Mouse (Mus musculus) yolk sac, embryonic 10.5 days (tissue): ENCODE results near the gene Cped1.
A peak's percentile ranks its signal among the peaks of the same experiment; 100 is the strongest.
"Not testable (repeated sequence)": the region's sequence is repeated elsewhere in the genome, so short reads cannot be mapped to it uniquely, and the experiment has no call there.

Source experiments
- DNase-seq: peaks from one replicate; pipeline ENCODE4 v3.0.0-alpha.2; 2017; ENCODE audit warnings: low spot score

Cped1 gene

GRCm38 (mm10) chr6:22224351-22224750 lies 238.6 kb downstream of the Cped1 start:
- no peak for DNase-seq

GRCm38 (mm10) chr6:22231244-22231643 lies 245.5 kb downstream of the Cped1 start:
- no peak for DNase-seq

- DNase-seq: no peak
Measured at GRCm38 (mm10) chr6:22233517-22233916, 247.8 kb downstream of the Cped1 start.

- no peak for DNase-seq
Measured at GRCm38 (mm10) chr6:22235133-22235532, 249.4 kb downstream of the Cped1 start.

- no peak for DNase-seq
Measured at GRCm38 (mm10) chr6:22243321-22243720, 257.6 kb downstream of the Cped1 start.

GRCm38 (mm10) chr6:22246696-22247095 lies 261.0 kb downstream of the Cped1 start:
- DNase-seq: no peak

GRCm38 (mm10) chr6:22258784-22259183 lies 273.1 kb downstream of the Cped1 start:
- DNase-seq: no peak

- no peak for DNase-seq
Measured at GRCm38 (mm10) chr6:22262519-22262918, 276.8 kb downstream of the Cped1 start.

- DNase-seq: not testable (repeated sequence)
Measured at GRCm38 (mm10) chr6:22264094-22264493, 278.4 kb downstream of the Cped1 start.

- no peak for DNase-seq
Measured at GRCm38 (mm10) chr6:22266018-22266417, 280.3 kb downstream of the Cped1 start.

GRCm38 (mm10) chr6:22267807-22268667 lies 282.3 kb downstream of the Cped1 start:
- DNase-seq: no peak

GRCm38 (mm10) chr6:22268677-22269076 lies 283.0 kb downstream of the Cped1 start:
- no peak for DNase-seq

- DNase-seq: no peak
Measured at GRCm38 (mm10) chr6:22269840-22270521, 284.3 kb downstream of the Cped1 start.

GRCm38 (mm10) chr6:22277941-22278340 lies 292.2 kb downstream of the Cped1 start:
- no peak for DNase-seq

GRCm38 (mm10) chr6:22280217-22280861 lies 294.6 kb downstream of the Cped1 start:
- DNase-seq: peak; percentile 19

- no peak for DNase-seq
Measured at GRCm38 (mm10) chr6:22282405-22282804, 296.7 kb downstream of the Cped1 start.

- peak; percentile 24 for DNase-seq
Measured at GRCm38 (mm10) chr6:22288004-22288736, 302.5 kb downstream of the Cped1 start, which contains the start of gene Wnt16. Wnt16 (plus strand) TSS chr6:22288227.

GRCm38 (mm10) chr6:22288737-22289460 lies 303.2 kb downstream of the Cped1 start:
- DNase-seq: peak; percentile 17

GRCm38 (mm10) chr6:22289461-22290021 lies 303.8 kb downstream of the Cped1 start:
- peak; percentile 12 for DNase-seq

GRCm38 (mm10) chr6:22290790-22291189 lies 305.1 kb downstream of the Cped1 start:
- DNase-seq: no peak

- no peak for DNase-seq
Measured at GRCm38 (mm10) chr6:22292056-22292455, 306.3 kb downstream of the Cped1 start.
